Mouse (Mus musculus) ES-Bruce4 (cell line): ENCODE measurements at regions not wholly inside any gene's neighbourhood (a gene's known extent, or its start where the extent isn't known, plus 50 kb on each side); places are given as distances from the start of the nearest gene placed in this dataset.

Experiments used
- CTCF ChIP-seq: IDR thresholded peaks from one replicate; pipeline ENCODE4 v1.8.1; 2011; ENCODE audit warnings: low read depth, low read length
- EP300 ChIP-seq: IDR thresholded peaks from 2 replicates; pipeline ENCODE4 v1.6.1; 2011; ENCODE audit warnings: low read depth, low read length; ENCODE audit not compliant: insufficient read depth

DNA sequence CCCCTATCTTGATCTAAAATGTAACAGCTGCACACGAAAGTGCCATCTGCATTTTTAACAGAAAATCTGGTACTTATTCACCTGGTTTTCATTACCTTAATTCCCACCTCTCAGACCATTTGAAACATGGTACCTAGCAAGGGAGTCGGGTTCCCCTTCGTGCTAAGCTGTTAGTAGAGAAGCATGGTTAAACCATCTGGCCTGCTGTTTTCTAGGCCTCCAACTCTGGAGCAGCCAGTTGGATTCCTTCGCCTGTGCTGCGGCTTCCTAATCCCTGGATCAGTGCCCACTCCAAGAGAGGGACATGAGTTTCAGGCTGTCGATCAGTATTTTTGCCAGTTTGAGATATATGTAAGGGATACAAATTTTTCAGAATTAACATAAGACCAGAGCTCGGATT is 110.4 kb upstream of the Tdrd3 start:
- TF ChIP-seq CTCF (no peak), EP300 (no peak)
